Mouse (Mus musculus) MEL (cell line): ENCODE measurements around the gene Ube2j1. TPM values are rescaled to one million over a fixed set of nuclear protein-coding genes. Genes with fewer than 3 reads are reported as not detected.

Experiments
- DNase-seq: peaks from one replicate; pipeline ENCODE4 v3.0.0; 2011; ENCODE audit warnings: low read depth, low spot score
- H3K27ac ChIP-seq: 2 replicates; pipeline ENCODE4 v1.5.1; 2012; ENCODE audit warnings: low read depth, mild to moderate bottlenecking, control low read depth, low read length, moderate library complexity; ENCODE audit not compliant: control insufficient read depth
- H3K27me3 ChIP-seq, 2 experiments: fragments of 150-350 bp in 1 of 2; sonication (generic) in 1 of 2; 2 replicates each; pipeline ENCODE4 v1.6.1; 2012; ENCODE audit warnings: low read length in 2 of 2, mild to moderate bottlenecking in 2 of 2, improper control_type of control experiment in 1 of 2, moderate library complexity in 1 of 2; ENCODE audit not compliant: insufficient read depth in 2 of 2, control insufficient read depth in 1 of 2
- H3K36me3 ChIP-seq, 2 experiments: 2 replicates each; pipeline ENCODE4 v1.6.1; 2012 to 2014; ENCODE audit warnings: low read length in 2 of 2, improper control_type of control experiment in 1 of 2, inconsistent platforms in 1 of 2, mild to moderate bottlenecking in 1 of 2; ENCODE audit not compliant: insufficient read depth in 2 of 2, control insufficient read depth in 1 of 2
- H3K4me1 ChIP-seq, 2 experiments: fragments of 150-350 bp in 1 of 2; sonication (generic) in 1 of 2; 2 replicates each; pipeline ENCODE4 v1.6.1; 2012; ENCODE audit warnings: low read length in 2 of 2, improper control_type of control experiment in 1 of 2, mild to moderate bottlenecking in 1 of 2; ENCODE audit not compliant: insufficient read depth in 2 of 2, control insufficient read depth in 1 of 2
- H3K4me3 ChIP-seq, 2 experiments: fragments of 150-350 bp in 1 of 2; sonication (generic) in 1 of 2; 2 replicates each; pipeline ENCODE4 v1.5.1; 2012; ENCODE audit warnings: low read depth in 2 of 2, low read length in 2 of 2, mild to moderate bottlenecking in 2 of 2, moderate library complexity in 2 of 2, control low read depth in 1 of 2, improper control_type of control experiment in 1 of 2; ENCODE audit not compliant: control insufficient read depth in 1 of 2, insufficient read depth in 1 of 2
- H3K79me2 ChIP-seq: 2 replicates; pipeline ENCODE4 v1.6.1; 2012; ENCODE audit warnings: mild to moderate bottlenecking, low read length, moderate library complexity; ENCODE audit not compliant: control insufficient read depth, poor library complexity, insufficient read depth
- H3K9ac ChIP-seq: 2 replicates; pipeline ENCODE4 v1.6.1; 2012; ENCODE audit warnings: low read depth, mild to moderate bottlenecking, control low read depth, low read length, moderate library complexity; ENCODE audit not compliant: control insufficient read depth, poor library complexity, severe bottlenecking
- H3K9me3 ChIP-seq: fragments of 150-350 bp; sonication (generic); replicated peaks from 2 replicates; pipeline ENCODE4 v1.6.1; 2012; ENCODE audit warnings: mild to moderate bottlenecking, low read length, improper control_type of control experiment, moderate library complexity; ENCODE audit not compliant: insufficient read depth
- CTCF ChIP-seq, 3 experiments: IDR thresholded peaks in 2 of 3; conservative IDR thresholded peaks in 1 of 3; 2 replicates each; pipeline ENCODE4 v1.5.1; 2011 to 2012; ENCODE audit warnings: low read length in 3 of 3, low read depth in 2 of 3, mild to moderate bottlenecking in 2 of 3, improper control_type of control experiment in 1 of 3, inconsistent platforms in 1 of 3, mixed read lengths in 1 of 3, moderate library complexity in 1 of 3; ENCODE audit not compliant: control insufficient read depth in 1 of 3, insufficient read depth in 1 of 3, poor library complexity in 1 of 3, severe bottlenecking in 1 of 3
- EP300 ChIP-seq, 2 experiments: IDR thresholded peaks; 2 replicates each; pipeline ENCODE4 v1.6.1; 2011; ENCODE audit warnings: improper control_type of control experiment in 2 of 2, low read length in 2 of 2, low read depth in 1 of 2, mild to moderate bottlenecking in 1 of 2
- ETS1 ChIP-seq: IDR thresholded peaks from 2 replicates; pipeline ENCODE4 v1.6.1; 2012; ENCODE audit warnings: low read depth, mild to moderate bottlenecking, inconsistent platforms, low read length, improper control_type of control experiment, moderate library complexity
- MAZ ChIP-seq: IDR thresholded peaks from 2 replicates; pipeline ENCODE4 v1.6.1; 2012; ENCODE audit warnings: low read depth, mild to moderate bottlenecking, inconsistent platforms, low read length, improper control_type of control experiment
- MYB ChIP-seq: IDR thresholded peaks from 2 replicates; pipeline ENCODE4 v1.6.1; 2011; ENCODE audit warnings: mild to moderate bottlenecking, low read depth, low read length, improper control_type of control experiment
- POLR2AphosphoS2 ChIP-seq: IDR thresholded peaks from 2 replicates; pipeline ENCODE4 v1.6.1; 2011; ENCODE audit warnings: low read length, improper control_type of control experiment
- RCOR1 ChIP-seq: IDR thresholded peaks from 2 replicates; pipeline ENCODE4 v1.6.1; 2012; ENCODE audit warnings: low read depth, mild to moderate bottlenecking, inconsistent platforms, low read length, improper control_type of control experiment
- SIN3A ChIP-seq: IDR thresholded peaks from 2 replicates; pipeline ENCODE4 v1.6.1; 2012; ENCODE audit warnings: low read length, improper control_type of control experiment, inconsistent platforms
- TAL1 ChIP-seq: IDR thresholded peaks from 2 replicates; pipeline ENCODE4 v1.6.1; 2012; ENCODE audit warnings: mild to moderate bottlenecking, inconsistent platforms, low read length, moderate library complexity, mixed read lengths
- TCF12 ChIP-seq: IDR thresholded peaks from 2 replicates; pipeline ENCODE4 v1.6.1; 2014; ENCODE audit warnings: low read depth, mild to moderate bottlenecking, inconsistent platforms, low read length, improper control_type of control experiment, moderate library complexity
- ZMIZ1 ChIP-seq: IDR thresholded peaks from 2 replicates; pipeline ENCODE4 v1.6.1; 2012; ENCODE audit warnings: low read depth, mild to moderate bottlenecking, inconsistent platforms, low read length, improper control_type of control experiment, moderate library complexity
- ZNF384 ChIP-seq: IDR thresholded peaks from 2 replicates; pipeline ENCODE4 v1.6.1; 2012; ENCODE audit warnings: low read depth, mild to moderate bottlenecking, inconsistent platforms, low read length, improper control_type of control experiment
- polyA plus RNA-seq, 2 experiments: library from polyadenylated mRNA; stranded (reverse) in 1 of 2; unstranded in 1 of 2; fragments of >175 nt in 1 of 2; fragments of >200 nt in 1 of 2; gene quantifications; 2 replicates each; pipeline versions ENCODE4 v1.2.1 to v1.2.4; 2012; ENCODE audit warnings: low replicate concordance in 2 of 2, low read depth in 1 of 2; ENCODE audit not compliant: insufficient read length in 2 of 2, insufficient read depth in 1 of 2, missing spikeins in 1 of 2
- total RNA-seq: library from RNA; depleted of rRNA; stranded (reverse); fragments of 300-350 nt; gene quantifications from 2 replicates; pipeline ENCODE4 v1.2.3, GENCODE M21; 2012

Ube2j1 gene
- total and polyA plus RNA-seq, 3 experiments: 32.6 to 42.9 TPM; not detected in 1

DNA sequence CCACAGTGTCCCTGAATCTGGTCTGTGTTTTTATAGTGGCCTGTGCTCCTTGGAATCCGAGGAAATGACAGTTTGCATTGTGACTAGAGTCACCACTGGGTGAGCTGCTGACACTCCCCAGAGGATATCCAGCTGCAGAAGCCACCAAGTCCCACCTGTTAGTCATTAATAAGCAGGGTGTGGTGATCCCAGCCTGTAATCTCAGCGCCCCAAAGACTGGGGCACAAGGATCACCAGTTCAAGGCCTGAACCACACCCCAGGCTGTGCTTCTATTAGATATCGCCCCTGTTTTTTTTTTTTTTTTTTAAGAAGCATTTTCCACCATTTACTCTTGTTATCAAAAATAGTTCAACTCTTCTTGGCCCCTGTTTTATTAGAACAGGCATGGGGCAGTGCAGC, 44.2 kb upstream of the Ube2j1 start:
- TF ChIP-seq TCF12 (peak; percentile 70), ZMIZ1 (no peak), ZNF384 (peak; percentile 76), MYB (no peak), EP300 (IDR thresholded peaks at IDR 0.05; ENCODE audit: low read depth in 1 of 2, low read length in 2 of 2) (peak; percentile 56 to 78), TAL1 (peak; percentile 61), ETS1 (peak; percentile 35; the same call in 1 of the 2 replicates), RCOR1 (peak; percentile 58; the same call in 1 of the 2 replicates), CTCF (IDR thresholded peaks at IDR 0.05 in 2 of 3, conservative IDR thresholded peaks at IDR 0.05 in 1 of 3; ENCODE audit: control insufficient read depth in 1 of 3, insufficient read depth in 1 of 3, low read depth in 2 of 3, low read length in 3 of 3, poor library complexity in 1 of 3, severe bottlenecking in 1 of 3) (no peak)
- Histone ChIP-seq H3K9me3 (no peaks in the 10 kb centered on the region), H3K4me3 (no peak overlapping the region), H3K27ac (no peak overlapping the region; the same call in 1 of the 2 replicates), H3K27me3 (no peaks in the 10 kb centered on the region), H3K79me2 (no peaks in the 10 kb centered on the region), H3K36me3 (peaks cover 0 to 9% of the 10 kb centered on the region in 2 experiments; a peak in 1 of 4 replicates), H3K9ac (no peak overlapping the region), H3K4me1 (peaks cover 0 to 9% of the 10 kb centered on the region in 2 experiments; a peak in 2 of 4 replicates)
- peak; percentile 69 for DNase-seq

DNA sequence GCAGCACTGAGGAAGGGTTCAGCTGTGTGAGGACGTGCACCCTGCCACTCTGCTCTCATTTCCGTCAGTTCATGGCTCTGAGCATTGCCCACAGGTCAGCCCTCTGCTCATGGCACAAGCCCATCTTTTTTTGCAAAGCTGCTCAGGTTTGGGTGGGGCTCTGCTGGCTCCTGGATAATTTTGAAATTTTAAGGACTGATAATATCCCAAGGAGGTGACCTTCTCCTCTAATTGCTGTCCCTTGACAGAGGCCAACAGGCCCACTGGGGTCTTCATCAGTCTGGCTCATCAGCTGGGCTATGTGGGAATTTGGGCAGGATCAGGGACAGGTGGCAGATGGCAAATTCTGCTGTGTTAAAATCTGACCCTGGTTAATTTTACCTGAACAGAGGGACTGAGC, 41.9 kb upstream of the Ube2j1 start:
- Histone ChIP-seq H3K9me3 (no peaks in the 10 kb centered on the region), H3K9ac (no peak overlapping the region), H3K4me1 (peaks cover 0 to 8% of the 10 kb centered on the region in 2 experiments; a peak in 2 of 4 replicates), H3K4me3 (no peak overlapping the region), H3K27ac (no peak overlapping the region), H3K36me3 (peaks cover 0 to 9% of the 10 kb centered on the region in 2 experiments; a peak in 1 of 4 replicates)
- no peak for DNase-seq
- no peak for TF ChIP-seq RCOR1
- no peak for TF ChIP-seq TAL1
- no peak for TF ChIP-seq POLR2AphosphoS2
- TF ChIP-seq MAZ: no peak
- TF ChIP-seq, all 39 proteins: peak for 0
- H3K27me3 ChIP-seq: no peaks in the 10 kb centered on the region
- no peaks in the 10 kb centered on the region for H3K79me2 ChIP-seq

DNA sequence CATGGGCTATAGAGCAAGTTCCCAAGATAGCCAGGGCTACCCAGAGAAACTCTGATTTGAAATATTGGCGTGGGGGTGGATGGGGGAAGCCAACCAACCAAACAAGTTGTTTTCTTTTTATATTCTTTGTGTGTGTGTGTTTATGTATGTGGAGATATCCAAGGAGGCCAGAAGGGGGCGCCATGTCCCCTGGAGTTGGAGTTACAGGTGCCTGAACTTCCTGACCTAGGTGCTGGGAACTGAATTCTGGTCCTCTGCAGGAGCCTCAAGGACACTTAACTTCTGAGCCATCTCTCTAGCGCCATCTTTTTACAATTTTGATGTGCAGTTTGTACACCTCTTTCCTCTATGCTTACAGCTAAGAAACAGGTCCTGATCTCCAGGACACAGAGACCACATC, 37.0 kb upstream of the Ube2j1 start:
- no peaks in the 10 kb centered on the region for H3K79me2 ChIP-seq
- no peaks in the 10 kb centered on the region; a peak in 1 of 4 replicates for H3K27me3 ChIP-seq
- no peak for TF ChIP-seq SIN3A
- peak in 1 of 3 experiments; percentile 18; a peak in 2 of 6 replicates for TF ChIP-seq CTCF (IDR thresholded peaks at IDR 0.05 in 2 of 3, conservative IDR thresholded peaks at IDR 0.05 in 1 of 3; ENCODE audit: control insufficient read depth in 1 of 3, insufficient read depth in 1 of 3, low read depth in 2 of 3, low read length in 3 of 3, poor library complexity in 1 of 3, severe bottlenecking in 1 of 3)
- TF ChIP-seq, all 39 proteins: peak for 1
- H3K36me3 ChIP-seq: no peaks in the 10 kb centered on the region
- no peaks in the 10 kb centered on the region for H3K9me3 ChIP-seq
- H3K4me1 ChIP-seq: no peaks in the 10 kb centered on the region
- no peak overlapping the region for H3K9ac ChIP-seq
- H3K27ac ChIP-seq: no peak overlapping the region
- DNase-seq: no peak
- H3K4me3 ChIP-seq: no peak overlapping the region
